Mouse (Mus musculus) intestine, postnatal 0 days (tissue): Measurements from ENCODE around the gene Trim80. TPM values are rescaled to one million over a fixed set of nuclear protein-coding genes. Genes with fewer than 3 reads are reported as not detected.
A peak's percentile ranks its signal among the peaks of the same experiment; 100 is the strongest.
"Not testable (repeated sequence)": the region's sequence is repeated elsewhere in the genome, so short reads cannot be mapped to it uniquely, and the experiment has no call there.

Experiments used
- ATAC-seq: fragments of 200-750 bp; cut with Nextera tagmentation; 2 replicates; pipeline ENCODE4 v1.8.0; 2017; ENCODE audit warnings: mild to moderate bottlenecking, moderate TSS enrichment, moderate library complexity
- H3K27ac ChIP-seq: fragments of 300-500 bp; sonication (generic); 2 replicates; pipeline ENCODE4 v1.5.1; 2014; ENCODE audit warnings: mild to moderate bottlenecking, low read depth, low read length, moderate library complexity
- H3K27me3 ChIP-seq: fragments of 300-500 bp; sonication (generic); replicated peaks from 2 replicates; pipeline ENCODE4 v1.6.1; 2014; ENCODE audit warnings: low read length, mixed read lengths; ENCODE audit not compliant: control insufficient read depth, insufficient read depth
- H3K36me3 ChIP-seq: fragments of 300-500 bp; sonication (generic); 2 replicates; pipeline ENCODE4 v1.6.1; 2014; ENCODE audit warnings: mild to moderate bottlenecking, moderate library complexity; ENCODE audit not compliant: control insufficient read depth, insufficient read depth
- H3K4me1 ChIP-seq: fragments of 300-500 bp; sonication (generic); replicated peaks from 2 replicates; pipeline ENCODE4 v1.6.1; 2014; ENCODE audit warnings: antibody characterized with exemption, low read length, mixed read lengths; ENCODE audit not compliant: control insufficient read depth, insufficient read depth
- H3K4me2 ChIP-seq: fragments of 300-500 bp; sonication (generic); replicated peaks from 2 replicates; pipeline ENCODE4 v1.6.1; 2014; ENCODE audit warnings: low read depth, mild to moderate bottlenecking, moderate library complexity
- H3K4me3 ChIP-seq: fragments of 300-500 bp; sonication (generic); 2 replicates; pipeline ENCODE4 v1.5.1; 2014; ENCODE audit warnings: low read depth, low read length
- H3K9ac ChIP-seq: fragments of 300-500 bp; sonication (generic); 2 replicates; pipeline ENCODE4 v1.6.1; 2014; ENCODE audit warnings: mild to moderate bottlenecking, low read depth, low read length
- H3K9me3 ChIP-seq: fragments of 300-500 bp; sonication (generic); 2 replicates; pipeline ENCODE4 v1.6.1; 2016; ENCODE audit warnings: mixed run types; ENCODE audit not compliant: control insufficient read depth
- CTCF ChIP-seq: sonication (generic); IDR thresholded peaks from 2 replicates; pipeline ENCODE4 v1.5.1; 2016; ENCODE audit warnings: low read depth, mild to moderate bottlenecking, control low read depth, antibody characterized with exemption, moderate library complexity
- WGBS: fragments of 180-500 bp; shearing (Covaris S2); extraction: QIAGEN DNeasy Blood & Tissue Kit; methylation state at CpG from one replicate; pipeline ENCODE4 v1.1.7; 2014; 5-methylcytosine and 5-hydroxymethylcytosine counted together
- microRNA-seq: library from miRNA; unstranded; fragments of <30 nt; microRNA quantifications from one replicate; pipeline ENCODE4, GENCODE M21; 2016
- polyA plus RNA-seq: library from polyadenylated mRNA; unstranded; fragments of >200 nt; fragmentation: Nextera tagmentation; extraction: Ambion mirVana; gene quantifications from 2 replicates; pipeline ENCODE4 v1.2.1, GENCODE M21; 2015

The Trim80 gene
- polyA plus RNA-seq, 1 experiment from 2014 or later = 1.1 TPM

GRCm38 (mm10) chr11:115492387-115492786 is 52.0 kb downstream of the Trim80 start:
- H3K4me3 ChIP-seq = peak overlapping the region; percentile 67
- no peak for TF ChIP-seq CTCF
- peaks cover 22% of the 10 kb centered on the region; the same call in 1 of the 2 replicates for H3K36me3 ChIP-seq
- no peaks in the 10 kb centered on the region for H3K9me3 ChIP-seq
- peak overlapping the region; percentile 83 for H3K4me2 ChIP-seq
- H3K4me1 ChIP-seq = no peaks in the 10 kb centered on the region; the same call in 1 of the 2 replicates
- ATAC-seq = no peak
- WGBS = 31% methylated on average over 6 of the region's 6 CpGs
- H3K27ac ChIP-seq = no peak overlapping the region
- H3K27me3 ChIP-seq = no peaks in the 10 kb centered on the region
- H3K9ac ChIP-seq = peak overlapping the region; percentile 74; the same call in 1 of the 2 replicates

- not testable (repeated sequence) for ATAC-seq, H3K4me3 ChIP-seq, H3K27ac ChIP-seq, H3K9me3 ChIP-seq, H3K4me2 ChIP-seq, H3K9ac ChIP-seq, H3K27me3 ChIP-seq, H3K4me1 ChIP-seq
- H3K36me3 ChIP-seq = peaks cover 37% of the 10 kb centered on the region
- 87% methylated on average over 9 of the region's 9 CpGs for WGBS
Observed at GRCm38 (mm10) chr11:115496559-115496958, 56.2 kb downstream of the Trim80 start.

Small RNA genes lying within 50 kb of the gene (microRNA-seq; reads per million reads assigned to microRNA genes)
- gene Mir3968 = not detected

Other genes with a start within 250 kb of the Trim80 start
- not detected in 2 replicates for gene Grin2c, start 173.3 kb upstream of the Trim80 start, polyA plus RNA-seq
- 8.0 and 8.2 TPM in 2 replicates for gene Fdxr, start 163.5 kb upstream of the Trim80 start, polyA plus RNA-seq
- 0.26 and 0.55 TPM in 2 replicates for gene Fads6, start 142.9 kb upstream of the Trim80 start, polyA plus RNA-seq
- 0.05 TPM in 1 of 2 replicates, not detected in the other for gene Otop2, start 133.4 kb upstream of the Trim80 start, polyA plus RNA-seq
- gene Ush1g, start 118.5 kb upstream of the Trim80 start, polyA plus RNA-seq = 0.05 and 0.09 TPM in 2 replicates
- 2.3 and 4.3 TPM in 2 replicates for gene Otop3, start 105.8 kb upstream of the Trim80 start, polyA plus RNA-seq
- 10.8 and 12.1 TPM in 2 replicates for gene Hid1, start 72.8 kb upstream of the Trim80 start, polyA plus RNA-seq
- 3.5 and 3.9 TPM in 2 replicates for gene Cdr2l, start 58.6 kb upstream of the Trim80 start, polyA plus RNA-seq
- 143 and 145 TPM in 2 replicates for gene Mrpl58, start 36.8 kb upstream of the Trim80 start, polyA plus RNA-seq
- 1,235 and 1,272 TPM in 2 replicates for gene Atp5h, start 20.6 kb upstream of the Trim80 start, polyA plus RNA-seq
- gene Kctd2, start 20.4 kb upstream of the Trim80 start, polyA plus RNA-seq = 17.5 and 18.6 TPM in 2 replicates
- 3.0 and 3.4 TPM in 2 replicates for gene Slc16a5, start 21.9 kb downstream of the Trim80 start, polyA plus RNA-seq
- gene Armc7, start 35.1 kb downstream of the Trim80 start, polyA plus RNA-seq = 6.9 and 7.0 TPM in 2 replicates
- 189 and 194 TPM in 2 replicates for gene Nt5c, start 51.3 kb downstream of the Trim80 start, polyA plus RNA-seq
- gene Jpt1, start 73.8 kb downstream of the Trim80 start, polyA plus RNA-seq = 255 and 263 TPM in 2 replicates
- 404 and 414 TPM in 2 replicates for gene Sumo2, start 95.7 kb downstream of the Trim80 start, polyA plus RNA-seq
- 30.4 and 31.5 TPM in 2 replicates for gene Nup85, start 123.9 kb downstream of the Trim80 start, polyA plus RNA-seq
- 51.6 and 52.2 TPM in 2 replicates for gene Mrps7, start 163.4 kb downstream of the Trim80 start, polyA plus RNA-seq
- gene Gga3, start 163.5 kb downstream of the Trim80 start, polyA plus RNA-seq = 5.7 and 5.8 TPM in 2 replicates
- 43.0 and 48.9 TPM in 2 replicates for gene Mif4gd, start 172.4 kb downstream of the Trim80 start, polyA plus RNA-seq
- 19.1 and 19.5 TPM in 2 replicates for gene Slc25a19, start 187.8 kb downstream of the Trim80 start, polyA plus RNA-seq